Mouse (Mus musculus): Measurements from ENCODE around the gene Macrod2.

DNA sequence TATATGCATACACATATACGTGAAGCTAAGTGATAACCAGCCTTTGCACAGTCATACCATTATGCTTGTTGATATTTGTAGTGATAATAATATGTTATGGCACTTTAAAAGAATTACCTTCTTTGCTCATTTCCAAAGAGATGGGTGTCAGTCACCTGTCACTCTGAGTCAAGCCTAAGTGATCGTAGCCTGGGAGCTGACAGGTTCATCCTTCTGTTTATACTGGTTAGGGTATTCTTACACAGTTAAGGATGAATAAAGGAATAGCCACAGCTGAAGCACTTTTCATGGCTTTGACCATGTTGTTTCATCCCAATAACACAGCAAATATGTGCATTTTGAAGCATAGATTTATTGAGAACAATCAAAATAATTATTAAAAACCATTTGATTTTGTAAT lies 274.7 kb downstream of the Macrod2 start:
- TF ChIP-seq CTCF (IDR thresholded peaks at IDR 0.05; ENCODE audit: low read depth, low read length) (no peak), POLR2A (IDR thresholded peaks at IDR 0.05; ENCODE audit: extremely low read depth, insufficient read depth, low read length) (no peak)
